Mouse (Mus musculus) spleen, postnatal 14 days (tissue): Measurements from ENCODE around the gene Slc7a5.

Experiments used
- DNase-seq, 2 experiments: peaks; one replicate each; pipeline ENCODE4 v3.0.0; 2021 to 2022; ENCODE audit warnings: low spot score in 2 of 2

The Slc7a5 gene

GRCm38 (mm10) chr8:121884181-121884580 lies 23.3 kb downstream of the Slc7a5 start:
- DNase-seq, result no peak

GRCm38 (mm10) chr8:121881921-121882320 lies 25.6 kb downstream of the Slc7a5 start:
- no peak for DNase-seq

GRCm38 (mm10) chr8:121880818-121881217 lies 26.7 kb downstream of the Slc7a5 start:
- DNase-seq, result no peak

- DNase-seq, result no peak
Measured at GRCm38 (mm10) chr8:121879712-121880111, 27.8 kb downstream of the Slc7a5 start.

- no peak for DNase-seq
Measured at GRCm38 (mm10) chr8:121877828-121878480, 29.5 kb downstream of the Slc7a5 start.

- DNase-seq, result no peak
Measured at GRCm38 (mm10) chr8:121877212-121877611, 30.3 kb downstream of the Slc7a5 start.

GRCm38 (mm10) chr8:121875517-121875916 lies 32.0 kb downstream of the Slc7a5 start:
- DNase-seq, result no peak

- DNase-seq, result no peak
Measured at GRCm38 (mm10) chr8:121875045-121875444, 32.4 kb downstream of the Slc7a5 start.

- DNase-seq, result peak in 1 of 2 experiments; percentile 43
Measured at GRCm38 (mm10) chr8:121874031-121874430, 33.5 kb downstream of the Slc7a5 start.

GRCm38 (mm10) chr8:121871833-121872440 lies 35.6 kb downstream of the Slc7a5 start:
- DNase-seq, result no peak

- DNase-seq, result no peak
Measured at GRCm38 (mm10) chr8:121870190-121870589, 37.3 kb downstream of the Slc7a5 start.

- no peak for DNase-seq
Measured at GRCm38 (mm10) chr8:121868896-121869295, 38.6 kb downstream of the Slc7a5 start.

GRCm38 (mm10) chr8:121868196-121868595 lies 39.3 kb downstream of the Slc7a5 start:
- DNase-seq, result no peak

GRCm38 (mm10) chr8:121865356-121865755 lies 42.1 kb downstream of the Slc7a5 start:
- no peak for DNase-seq

GRCm38 (mm10) chr8:121861806-121862548 lies 45.5 kb downstream of the Slc7a5 start:
- DNase-seq, result no peak

GRCm38 (mm10) chr8:121861276-121861675 lies 46.2 kb downstream of the Slc7a5 start:
- DNase-seq, result no peak

GRCm38 (mm10) chr8:121857747-121858146 lies 49.7 kb downstream of the Slc7a5 start:
- no peak for DNase-seq

- DNase-seq, result no peak
Measured at GRCm38 (mm10) chr8:121857331-121857730, 50.2 kb downstream of the Slc7a5 start.

GRCm38 (mm10) chr8:121856071-121856746 lies 51.3 kb downstream of the Slc7a5 start:
- no peak for DNase-seq

GRCm38 (mm10) chr8:121853586-121853985 lies 53.9 kb downstream of the Slc7a5 start:
- no peak for DNase-seq

- DNase-seq, result no peak
Measured at GRCm38 (mm10) chr8:121852464-121852863, 55.0 kb downstream of the Slc7a5 start.

- DNase-seq, result no peak
Measured at GRCm38 (mm10) chr8:121851716-121852115, 55.8 kb downstream of the Slc7a5 start.
